Mouse (Mus musculus) adrenal gland, postnatal 4 days (tissue): ENCODE results near the gene Mcemp1. TPM values are rescaled to one million over a fixed set of nuclear protein-coding genes. Genes with fewer than 3 reads are reported as not detected.
A peak's percentile ranks its signal among the peaks of the same experiment; 100 is the strongest.

Source experiments
- DNase-seq, 2 experiments: peaks; one replicate each; pipeline ENCODE4 v3.0.0; 2021 to 2022; ENCODE audit warnings: low spot score in 2 of 2, mixed read lengths in 2 of 2
- long read RNA-seq, 2 experiments: library from polyadenylated mRNA; stranded (forward); transcript quantifications; one replicate each; pipeline ENCODE4 v2.0.0; 2021
- total RNA-seq, 2 experiments: library from RNA; stranded (reverse); gene quantifications; 2 replicates each; pipeline ENCODE4 v1.2.3; 2021

Gene Mcemp1
- total RNA-seq, result 1 to 10 TPM; 1.1 to 1.2 TPM
- long read RNA-seq, experiment 1, partial matches to known transcripts, result 0 of 1 reads
- long read RNA-seq, experiment 1, other reads (novel, unspliced or antisense), result 0 of 1 reads
- long read RNA-seq, experiment 2, partial matches to known transcripts, result 0 of 2 reads
- long read RNA-seq, experiment 2, other reads (novel, unspliced or antisense), result 0 of 2 reads

DNA sequence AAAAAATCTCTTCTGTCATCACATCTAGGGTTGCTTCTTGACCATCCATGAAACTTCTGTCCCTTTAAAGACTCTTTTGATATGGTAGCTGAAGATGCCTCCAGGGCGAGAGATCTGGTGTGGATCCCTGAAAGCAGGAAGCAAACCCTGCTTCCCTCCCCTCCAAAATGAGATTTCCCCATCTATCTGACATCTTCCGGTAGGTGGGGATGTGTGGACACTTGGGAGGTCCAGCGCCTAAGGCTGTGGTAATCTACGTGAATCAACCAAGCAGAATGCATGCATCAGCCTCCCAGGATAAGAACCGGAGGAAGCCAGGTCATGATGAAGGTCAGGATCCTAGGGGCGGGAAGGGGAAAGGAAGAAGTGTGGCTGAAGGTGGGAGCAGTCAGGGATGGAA is at the start of gene Mcemp1:
Mcemp1 (plus strand) TSS at position 248 of the 400 bp plus-strand sequence.
- DNase-seq, result no peak

DNA sequence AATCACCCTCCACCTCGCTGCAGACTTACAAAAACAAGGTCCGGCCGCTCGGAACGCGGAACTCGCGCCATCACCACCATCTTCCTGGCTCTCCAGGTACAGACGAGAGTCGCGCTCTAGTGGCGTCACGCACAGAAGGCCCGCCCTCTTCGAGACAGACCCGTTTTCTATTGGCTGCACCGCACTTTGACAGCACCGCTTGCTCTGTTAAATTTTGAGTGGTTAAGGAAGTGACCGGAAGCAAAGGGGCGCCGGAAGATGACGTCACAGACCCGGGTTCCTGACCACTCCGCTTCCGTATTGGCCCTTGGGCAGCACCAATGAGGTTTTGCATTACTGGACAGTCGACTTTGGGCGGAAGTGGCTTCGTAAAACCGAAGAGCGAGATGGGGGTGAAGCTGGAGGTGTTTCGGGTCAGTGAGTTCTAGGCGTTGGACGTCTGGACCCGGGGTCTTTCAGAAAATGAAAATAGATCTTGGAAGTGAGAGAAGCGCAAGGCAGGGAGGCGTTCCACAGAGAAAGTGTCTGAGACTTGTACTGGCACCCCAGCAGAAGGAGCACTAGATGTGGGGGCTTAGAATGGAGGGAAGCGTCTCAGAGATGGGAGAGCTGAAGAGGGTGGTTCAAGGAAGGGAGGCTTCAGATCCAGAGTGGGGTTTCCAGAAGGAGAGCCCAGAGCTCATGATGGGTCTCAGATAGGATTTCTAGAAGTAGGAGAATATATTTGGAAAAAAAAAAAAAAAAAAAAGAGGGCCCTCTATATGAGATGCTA is 44.2 kb upstream of the Mcemp1 start, which contains the start of the genes Xab2 and Pet100:
Xab2 (minus strand) TSS at position 118 of the 772 bp plus-strand sequence.
Pet100 (plus strand) TSS at position 350 of the 772 bp plus-strand sequence.
- DNase-seq, result peak; percentile 78 to 95

GRCm38 (mm10) chr8:3622119-3622518 is 43.4 kb upstream of the Mcemp1 start:
- no peak for DNase-seq

GRCm38 (mm10) chr8:3625445-3625844 is 40.1 kb upstream of the Mcemp1 start, which contains the start of gene Pcp2:
Gene Pcp2, minus strand, starts transcription at chr8:3625545.
- DNase-seq, result no peak

DNA sequence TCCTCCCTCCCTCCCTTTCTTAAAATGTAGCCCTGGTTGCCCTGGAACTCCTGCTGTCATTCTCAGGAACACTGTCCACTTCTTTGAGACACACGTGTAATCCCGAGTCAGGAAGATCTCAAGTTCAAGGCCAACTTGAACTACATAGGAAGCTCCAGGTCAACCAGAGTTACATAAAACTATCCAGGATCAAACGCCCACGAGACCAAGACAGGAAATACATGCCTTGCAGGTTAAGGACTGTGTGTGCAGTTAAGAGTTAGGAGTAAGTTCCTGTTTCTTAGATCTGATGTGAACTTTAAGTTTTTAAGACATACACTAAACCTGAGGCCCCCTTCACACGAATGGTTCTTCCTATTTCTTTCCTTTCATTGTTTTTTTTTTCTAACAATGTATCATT is 38.6 kb upstream of the Mcemp1 start:
- no peak for DNase-seq

DNA sequence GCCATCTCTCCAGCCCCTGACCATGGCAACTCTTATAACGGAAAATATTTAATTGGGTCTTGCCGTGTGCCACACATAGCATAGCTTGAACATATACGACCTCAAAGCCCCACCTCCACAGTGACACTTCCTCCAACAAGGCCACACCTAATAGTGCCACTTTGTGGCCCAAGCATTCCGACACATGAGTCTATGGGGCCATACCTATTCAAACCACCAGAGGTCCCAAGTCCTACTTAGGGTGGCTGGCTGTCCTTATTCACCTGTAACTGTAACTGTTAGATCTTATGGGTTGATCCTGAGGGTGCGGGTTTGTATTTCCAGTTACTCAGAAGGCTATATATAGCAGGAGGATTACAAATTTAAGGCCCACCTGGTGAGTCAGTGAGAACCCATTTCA is 37.5 kb upstream of the Mcemp1 start:
- DNase-seq, result no peak

DNA sequence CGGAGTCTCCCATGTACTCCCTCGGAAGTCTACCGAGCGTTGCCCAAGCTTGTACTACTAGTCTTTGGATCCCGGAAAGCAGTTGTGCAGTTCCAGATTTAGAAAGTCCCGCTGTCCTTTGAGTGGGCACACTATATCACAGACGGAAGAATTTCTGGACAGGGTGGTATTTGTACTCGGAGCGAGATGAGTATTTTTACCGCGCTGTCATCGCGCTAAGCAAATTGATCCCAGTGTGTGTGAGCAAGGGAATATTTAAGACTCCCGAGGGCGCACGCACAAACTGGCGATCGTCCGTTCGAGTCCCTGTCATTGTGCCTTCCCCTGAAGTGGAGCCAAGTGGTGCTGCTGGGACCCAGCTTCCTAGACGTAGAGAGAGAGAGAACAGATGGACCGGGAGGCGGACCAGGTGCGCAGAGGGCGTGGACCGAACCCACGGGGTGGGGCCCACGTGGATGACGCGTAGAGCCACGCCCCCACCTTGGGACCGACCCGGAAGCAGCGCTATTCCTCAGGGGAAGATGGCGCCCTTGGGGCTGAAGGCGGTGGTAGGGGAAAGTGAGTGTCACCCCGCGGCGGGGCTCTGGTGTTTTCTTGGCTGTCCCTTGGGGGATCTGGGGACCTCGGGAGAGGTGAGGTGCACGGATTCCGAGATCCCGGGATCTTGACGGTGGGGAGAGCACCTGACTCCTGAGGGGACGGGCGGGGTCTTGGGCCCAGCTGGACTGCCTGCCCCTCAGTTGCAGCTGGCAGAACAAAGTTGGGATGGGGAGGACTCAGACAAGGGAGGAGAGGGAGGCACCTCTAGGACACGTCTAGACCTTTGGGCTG is 34.7 kb upstream of the Mcemp1 start, which contains the start of gene Stxbp2:
Stxbp2 (plus strand) TSS at position 309 of the 831 bp plus-strand sequence.
- peak; percentile 41 to 50 for DNase-seq

DNA sequence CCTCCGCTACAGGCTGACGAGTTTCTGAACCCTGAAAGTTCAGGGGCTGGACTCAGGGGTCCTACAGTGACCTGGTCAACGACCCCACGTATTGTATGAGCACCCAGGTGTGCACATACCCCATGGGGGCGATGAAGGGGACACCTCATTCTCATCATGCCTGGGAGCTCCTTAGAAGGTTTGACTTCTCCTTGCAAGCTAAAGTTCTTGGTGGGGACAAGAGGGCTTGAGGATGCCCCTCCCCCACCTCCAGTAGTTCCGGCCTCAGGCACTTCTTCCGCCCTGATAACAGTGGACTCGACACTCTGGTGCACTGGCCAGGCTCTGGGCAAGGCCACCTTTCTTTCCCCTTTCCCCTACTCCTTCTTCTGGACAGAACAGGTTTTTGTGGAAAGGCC is 34.1 kb upstream of the Mcemp1 start:
- DNase-seq, result no peak

DNA sequence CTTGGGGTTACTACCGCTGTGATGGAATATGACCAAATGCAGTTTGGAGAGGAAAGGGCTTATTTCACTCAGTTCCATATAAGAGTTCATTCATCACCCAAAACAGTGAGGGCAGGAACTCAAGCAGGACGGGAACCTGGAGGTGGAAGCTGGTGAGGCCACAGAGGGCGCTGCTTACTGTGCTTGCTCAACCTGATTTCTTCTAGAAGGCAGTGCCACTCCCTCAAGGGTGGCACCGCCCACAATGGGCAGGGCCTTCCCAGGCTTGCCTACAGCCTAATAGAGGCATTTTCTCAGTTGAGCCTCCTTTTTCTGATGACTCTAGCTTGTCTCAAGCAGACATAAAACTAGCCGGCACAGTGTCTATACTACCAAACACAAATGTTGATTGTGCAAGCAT is 19.8 kb upstream of the Mcemp1 start:
- no peak for DNase-seq

- no peak for DNase-seq
These were observed 18.6 kb upstream of the Mcemp1 start for GRCm38 (mm10) chr8:3646824-3647531.

GRCm38 (mm10) chr8:3647561-3647960 is 18.0 kb upstream of the Mcemp1 start:
- no peak for DNase-seq

DNA sequence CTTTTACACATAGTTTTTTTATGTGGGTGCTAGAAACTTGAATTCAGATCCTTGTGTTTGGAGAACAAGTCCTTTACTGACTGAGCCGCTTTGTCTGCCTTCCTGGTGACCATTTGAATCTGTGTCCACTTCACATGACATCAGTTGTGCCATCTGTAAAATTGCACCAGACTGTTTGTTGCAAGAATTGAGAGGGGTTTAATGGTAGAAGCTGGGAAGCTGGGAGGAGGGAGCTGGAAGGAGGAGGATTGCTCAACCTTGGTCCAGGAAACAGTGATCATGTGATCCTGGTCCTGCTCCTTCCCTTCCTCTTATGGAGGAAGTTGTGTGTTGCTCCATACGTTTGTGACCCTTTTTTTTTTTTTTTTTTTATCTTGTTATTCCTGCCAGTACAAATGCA is 17.3 kb upstream of the Mcemp1 start:
- DNase-seq, result no peak

DNA sequence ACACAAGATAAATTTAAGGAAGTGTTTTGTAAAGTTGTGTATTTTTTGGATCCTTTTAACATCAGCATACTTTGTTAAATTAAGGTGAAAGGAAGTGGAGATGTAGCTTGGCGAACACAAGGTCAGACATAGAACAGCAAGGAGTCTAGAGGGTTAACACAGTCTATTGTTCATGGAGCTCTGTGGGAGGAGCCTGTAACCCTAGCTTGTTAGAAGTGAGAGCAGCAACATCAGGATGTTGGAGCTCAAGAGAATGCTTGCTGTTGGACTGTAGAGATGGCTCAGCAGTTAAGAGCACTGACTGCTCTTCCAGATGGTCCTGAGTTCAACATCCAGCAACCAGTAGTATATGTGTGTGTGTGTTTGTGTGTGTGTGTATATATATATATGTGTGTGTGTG is 16.6 kb upstream of the Mcemp1 start:
- no peak for DNase-seq

DNA sequence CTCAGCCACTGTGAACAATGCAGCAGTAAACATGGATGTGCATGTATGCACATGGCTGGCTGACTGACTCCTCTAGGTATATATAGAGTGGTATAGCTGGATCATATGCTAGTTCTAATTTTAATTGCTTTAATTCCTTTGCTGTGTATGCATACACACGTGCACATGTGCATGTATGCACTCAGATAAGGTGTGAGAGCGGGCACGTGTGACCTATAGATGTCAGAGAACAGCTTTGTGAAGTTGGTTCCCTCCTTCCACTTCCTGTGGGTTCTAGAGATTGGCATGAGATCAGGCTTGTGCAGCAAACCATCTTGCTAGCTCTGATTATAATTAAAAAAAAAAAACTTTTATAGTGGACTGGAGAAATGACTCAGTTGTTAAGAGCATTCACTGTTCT is 12.7 kb upstream of the Mcemp1 start:
- no peak for DNase-seq

DNA sequence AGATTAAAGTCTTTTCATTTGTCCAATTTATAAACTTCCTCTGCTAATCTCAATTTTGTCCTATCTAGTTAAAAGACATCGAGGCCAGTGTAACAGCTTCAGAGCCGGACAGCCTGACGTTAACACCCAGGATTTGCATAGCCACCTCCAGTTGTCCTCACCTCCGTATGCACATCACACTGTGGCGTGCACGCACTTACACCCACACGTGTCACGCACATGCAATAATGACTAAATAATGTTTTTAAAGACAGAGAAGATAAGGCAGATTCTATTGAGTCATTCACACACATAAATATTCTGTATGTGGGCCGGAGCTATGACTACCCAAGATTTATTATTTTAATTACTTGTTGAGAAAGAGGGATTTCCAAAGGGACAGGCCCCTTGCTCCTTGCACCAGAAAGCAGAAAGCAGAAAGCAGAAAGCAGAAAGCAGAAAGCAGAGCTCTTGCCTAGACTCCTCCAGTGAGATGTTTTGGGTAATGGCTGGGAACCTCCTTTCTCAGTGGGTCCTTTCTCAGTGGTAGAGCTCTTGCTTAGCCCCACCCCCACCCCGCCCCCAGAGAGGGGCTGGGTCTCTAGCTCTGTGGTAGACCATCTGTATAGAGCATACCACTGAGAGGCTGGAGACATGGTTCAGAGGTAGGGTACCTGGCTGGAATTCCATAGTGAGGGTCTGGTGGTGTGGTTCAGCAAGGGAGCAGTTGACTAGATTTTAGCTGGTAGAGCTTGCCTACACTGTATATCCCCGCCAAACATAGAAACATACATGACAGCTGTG is 10.6 kb upstream of the Mcemp1 start:
- DNase-seq, result no peak

DNA sequence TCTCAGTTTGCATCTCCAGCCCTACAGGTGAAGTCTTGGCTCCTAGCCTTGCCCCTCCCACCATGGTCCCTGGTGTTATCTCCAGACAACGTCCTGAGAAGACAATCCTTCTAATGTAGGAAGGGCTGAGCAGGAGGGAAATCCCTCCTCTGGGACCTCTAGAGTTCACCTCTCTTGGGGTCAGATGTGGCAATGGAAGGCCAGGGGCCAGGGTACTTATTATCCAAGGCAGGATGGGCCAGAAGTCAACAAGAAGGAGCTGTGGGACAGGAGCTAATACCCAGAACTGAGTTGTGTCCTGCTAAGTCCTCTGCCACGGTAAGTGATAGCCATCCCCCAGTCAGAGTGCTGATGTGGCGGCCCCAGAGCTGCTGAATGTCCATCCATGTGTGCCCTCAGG is 10.0 kb upstream of the Mcemp1 start, which contains the start of gene Retn:
Retn (plus strand) TSS at position 245 of the 400 bp plus-strand sequence.
- DNase-seq, result no peak

GRCm38 (mm10) chr8:3656725-3657381 is 8.7 kb upstream of the Mcemp1 start:
- DNase-seq, result no peak

DNA sequence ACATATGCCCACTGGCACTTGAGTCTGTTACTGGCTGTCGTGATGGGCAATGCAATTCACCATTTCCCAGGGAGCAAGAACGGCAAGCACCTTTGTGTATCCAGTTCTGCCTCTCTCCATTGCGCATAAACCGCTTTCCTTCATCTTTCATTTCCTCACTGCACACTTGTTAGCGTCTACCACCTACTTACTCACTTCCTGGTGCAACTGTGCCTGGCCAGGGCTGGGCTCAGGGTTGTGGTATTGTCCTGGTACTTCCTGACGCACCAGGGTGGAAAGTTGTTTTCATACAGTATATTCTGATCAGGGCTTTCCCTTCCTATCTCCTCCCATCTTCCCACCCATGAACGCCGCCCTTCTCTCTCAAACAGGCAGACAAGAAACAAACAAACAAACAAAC is 4.7 kb upstream of the Mcemp1 start:
- no peak for DNase-seq

DNA sequence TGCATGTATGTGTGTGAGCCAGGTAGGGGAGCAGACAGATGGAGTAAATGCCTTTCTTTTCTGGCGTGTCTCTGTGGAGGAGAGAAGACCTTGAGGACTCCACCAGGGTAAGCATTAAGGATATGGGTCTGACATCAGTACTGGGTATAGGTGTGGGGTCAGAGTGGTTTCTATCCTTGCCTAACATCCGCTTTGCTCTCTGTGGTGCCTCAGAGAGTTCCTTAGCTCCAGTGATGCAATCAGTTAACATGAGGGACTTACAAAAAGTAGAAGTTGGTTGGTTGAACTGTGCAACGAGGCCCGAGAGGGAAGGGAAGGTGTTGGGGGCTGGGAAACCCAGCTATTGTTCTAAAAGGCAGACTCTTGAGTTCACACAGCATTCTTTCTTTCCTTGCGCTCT is 1.1 kb upstream of the Mcemp1 start:
- no peak for DNase-seq

DNA sequence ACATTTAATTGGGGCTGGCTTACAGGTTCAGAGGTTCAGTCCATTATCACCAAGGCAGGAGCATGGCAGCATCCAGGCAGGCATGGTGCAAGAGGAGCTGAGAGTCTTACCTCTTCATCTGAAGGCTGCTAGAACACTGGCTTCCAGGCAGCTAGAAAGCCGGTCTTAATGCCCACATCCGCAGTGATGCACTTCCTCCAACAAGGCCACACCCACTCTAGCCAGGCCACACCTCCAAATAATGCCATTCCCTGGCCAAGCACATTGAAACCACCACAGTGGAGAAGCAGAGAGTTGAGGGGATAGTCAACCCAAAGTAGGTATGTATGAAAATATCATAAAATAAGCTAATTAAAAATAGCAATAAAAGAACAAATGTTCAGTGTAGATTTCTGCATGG is 4.8 kb downstream of the Mcemp1 start:
- no peak for DNase-seq
